In genomic region chr1:178336289-178336775, GRCm38 (mm10) we compare ENCODE assay signal across 7 mouse cellular contexts. TPM values are rescaled to one million over a fixed set of nuclear protein-coding genes. Genes with fewer than 3 reads are reported as not detected.
DNase-seq lines count a peak whose midpoint lies in the region; ATAC-seq and TF ChIP-seq lines count a peak whose summit lies in the region.

No protein-coding gene starts in this region.

- WGBS in embryonic facial prominence, embryonic 11.5 days: 0% methylated on average over 28 of the region's 53 CpGs
- WGBS in kidney, adult 2 months: under 1% methylated on average over 43 of the region's 53 CpGs
- WGBS in limb, embryonic 12.5 days: under 1% methylated on average over 52 of the region's 53 CpGs
- under 1% methylated on average over 39 of the region's 53 CpGs for WGBS in midbrain, embryonic 14.5 days

- H3K9me3 ChIP-seq in embryonic facial prominence, embryonic 11.5 days (replicated peaks; ENCODE audit: control insufficient read depth, low read length): no peaks in the 10 kb centered on the region
- H3K9me3 ChIP-seq in limb, embryonic 12.5 days: no peaks in the 10 kb centered on the region
- no peaks in the 10 kb centered on the region for H3K9me3 ChIP-seq in midbrain, embryonic 14.5 days (ENCODE audit: control insufficient read depth, low read length)

- no peak for TF ChIP-seq CTCF in kidney, adult 2 months (conservative IDR thresholded peaks at IDR 0.05; ENCODE audit: insufficient read depth, insufficient read length, low read depth, low read length)

- H3K27ac ChIP-seq in embryonic facial prominence, embryonic 11.5 days (replicated peaks; ENCODE audit: low read depth, low read length): peak overlapping the region; percentile 99
- peak overlapping the region; percentile 72 for H3K27ac ChIP-seq in kidney, adult 2 months (ENCODE audit: insufficient read depth, low read depth, low read length)
- peak overlapping the region; percentile 100 for H3K27ac ChIP-seq in limb, embryonic 12.5 days
- H3K27ac ChIP-seq in midbrain, embryonic 14.5 days (replicated peaks; ENCODE audit: low read depth, low read length): peak overlapping the region; percentile 98

- peaks cover 3% of the 10 kb centered on the region for H3K36me3 ChIP-seq in embryonic facial prominence, embryonic 11.5 days (replicated peaks; ENCODE audit: control insufficient read depth, insufficient read depth, low read depth, low read length)
- peaks cover 16% of the 10 kb centered on the region for H3K36me3 ChIP-seq in kidney, adult 2 months (ENCODE audit: control insufficient read depth, insufficient read depth, low read length)
- peaks cover 36% of the 10 kb centered on the region for H3K36me3 ChIP-seq in limb, embryonic 12.5 days
- peaks cover 38% of the 10 kb centered on the region for H3K36me3 ChIP-seq in midbrain, embryonic 14.5 days (ENCODE audit: control insufficient read depth, insufficient read depth, low read length)

- DNase-seq in adrenal gland, postnatal 14 days: peak; percentile 98
- DNase-seq in embryonic facial prominence, embryonic 11.5 days (ENCODE audit: low spot score): peak; percentile 96
- DNase-seq in heart, adult 18-20 months: peak; percentile 95 to 97
- peak; percentile 97 for DNase-seq in kidney, adult 2 months
- peak; percentile 98 for DNase-seq in midbrain, embryonic 14.5 days
- peak; percentile 82 for DNase-seq in spleen, adult 12 weeks (ENCODE audit: low spot score)

- H3K27me3 ChIP-seq in embryonic facial prominence, embryonic 11.5 days (ENCODE audit: control insufficient read depth, insufficient read depth, low read length): no peaks in the 10 kb centered on the region
- H3K27me3 ChIP-seq in kidney, adult 2 months (replicated peaks; ENCODE audit: control insufficient read depth, insufficient read depth, low read length): no peaks in the 10 kb centered on the region
- H3K27me3 ChIP-seq in limb, embryonic 12.5 days: no peaks in the 10 kb centered on the region
- H3K27me3 ChIP-seq in midbrain, embryonic 14.5 days (ENCODE audit: control insufficient read depth, insufficient read depth, low read length): no peaks in the 10 kb centered on the region

- ATAC-seq in embryonic facial prominence, embryonic 11.5 days (replicated peaks; ENCODE audit: insufficient number of reproducible peaks, low FRiP score, low TSS enrichment, low read depth): peak; percentile 94
- ATAC-seq in limb, embryonic 12.5 days (ENCODE audit: insufficient number of reproducible peaks, insufficient read depth, low FRiP score, low TSS enrichment, low read depth): peak; percentile 89
- ATAC-seq in midbrain, embryonic 14.5 days (ENCODE audit: low FRiP score, low TSS enrichment): peak; percentile 93

- peak overlapping the region; percentile 100 for H3K4me3 ChIP-seq in embryonic facial prominence, embryonic 11.5 days (ENCODE audit: low read depth, low read length)
- peak overlapping the region; percentile 100 for H3K4me3 ChIP-seq in kidney, adult 2 months (ENCODE audit: insufficient read depth, low read depth, low read length)
- H3K4me3 ChIP-seq in limb, embryonic 12.5 days (replicated peaks): peak overlapping the region; percentile 100
- peak overlapping the region; percentile 100 for H3K4me3 ChIP-seq in midbrain, embryonic 14.5 days (replicated peaks; ENCODE audit: low read depth, low read length)

- peak overlapping the region; percentile 38; the same call in 1 of the 2 replicates for H3K4me2 ChIP-seq in embryonic facial prominence, embryonic 11.5 days (ENCODE audit: low read depth, low read length)
- H3K4me2 ChIP-seq in limb, embryonic 12.5 days: peak overlapping the region; percentile 85
- H3K4me2 ChIP-seq in midbrain, embryonic 14.5 days (ENCODE audit: low read length): peak overlapping the region; percentile 95

- no peaks in the 10 kb centered on the region for H3K4me1 ChIP-seq in embryonic facial prominence, embryonic 11.5 days (ENCODE audit: control insufficient read depth, insufficient read depth, low read length)
- H3K4me1 ChIP-seq in kidney, adult 2 months (ENCODE audit: control insufficient read depth, insufficient read depth, low read length): peaks cover 5% of the 10 kb centered on the region; the same call in 1 of the 2 replicates
- H3K4me1 ChIP-seq in limb, embryonic 12.5 days (replicated peaks): peaks cover 21% of the 10 kb centered on the region
- H3K4me1 ChIP-seq in midbrain, embryonic 14.5 days (ENCODE audit: control insufficient read depth, insufficient read depth, low read length): peaks cover 23% of the 10 kb centered on the region

- peak overlapping the region; percentile 100 for H3K9ac ChIP-seq in embryonic facial prominence, embryonic 11.5 days (replicated peaks; ENCODE audit: low read length)
- H3K9ac ChIP-seq in limb, embryonic 12.5 days (replicated peaks): peak overlapping the region; percentile 100
- peak overlapping the region; percentile 99 for H3K9ac ChIP-seq in midbrain, embryonic 14.5 days (replicated peaks; ENCODE audit: low read length)

- TF ChIP-seq POLR2A in kidney, adult 2 months (IDR thresholded peaks at IDR 0.05; ENCODE audit: low read depth, low read length): no peak

RNA-seq across cellular contexts. Expression of gene Hnrnpu, which starts 1.3 kb away (rescaled TPM):
- 419 and 430 TPM in 2 replicates for total RNA-seq in adrenal gland, postnatal 14 days (2021)
- polyA plus RNA-seq in embryonic facial prominence, embryonic 11.5 days (2014; fragmentation: Nextera tagmentation; extraction: Ambion mirVana): 823 and 953 TPM in 2 replicates
- total RNA-seq in heart, adult 18-20 months (2021): 100 to 1,000 TPM; 146 to 173 TPM
- polyA plus RNA-seq in kidney, adult 2 months (2012; rRNA removed): 37.7 and 51.6 TPM in 2 replicates
- 869 and 872 TPM in 2 replicates for polyA plus RNA-seq in limb, embryonic 12.5 days (2016; fragmentation: Nextera tagmentation; extraction: Ambion mirVana)
- polyA plus RNA-seq in midbrain, embryonic 14.5 days (2014; fragmentation: Nextera tagmentation; extraction: Ambion mirVana): 243 and 369 TPM in 2 replicates

RNA-seq across cellular contexts. Expression of gene Cox20, which starts 17.4 kb away (rescaled TPM):
- 88.1 and 107 TPM in 2 replicates for total RNA-seq in adrenal gland, postnatal 14 days (2021)
- polyA plus RNA-seq in embryonic facial prominence, embryonic 11.5 days (2014; fragmentation: Nextera tagmentation; extraction: Ambion mirVana): 106 and 120 TPM in 2 replicates
- 100 to 1,000 TPM; 120 to 123 TPM for total RNA-seq in heart, adult 18-20 months (2021)
- polyA plus RNA-seq in kidney, adult 2 months (2012; rRNA removed): 28.0 and 54.6 TPM in 2 replicates
- 124 and 132 TPM in 2 replicates for polyA plus RNA-seq in limb, embryonic 12.5 days (2016; fragmentation: Nextera tagmentation; extraction: Ambion mirVana)
- 124 and 139 TPM in 2 replicates for polyA plus RNA-seq in midbrain, embryonic 14.5 days (2014; fragmentation: Nextera tagmentation; extraction: Ambion mirVana)

Comparison
In these comparisons a context has a peak if more than half of its experiments do, and no peak if none do; other contexts are left out.
1. Peak in every context shown above with its lines: DNase-seq, ATAC-seq, H3K4me3 ChIP-seq and H3K27ac ChIP-seq.
2. H3K4me2 ChIP-seq: peak in every context shown above with its lines; median percentile 95 in midbrain, embryonic 14.5 days; 85 in limb, embryonic 12.5 days; 38 in embryonic facial prominence, embryonic 11.5 days.